ENCODE assay signal across 20 mouse cellular contexts in the genomic region with DNA sequence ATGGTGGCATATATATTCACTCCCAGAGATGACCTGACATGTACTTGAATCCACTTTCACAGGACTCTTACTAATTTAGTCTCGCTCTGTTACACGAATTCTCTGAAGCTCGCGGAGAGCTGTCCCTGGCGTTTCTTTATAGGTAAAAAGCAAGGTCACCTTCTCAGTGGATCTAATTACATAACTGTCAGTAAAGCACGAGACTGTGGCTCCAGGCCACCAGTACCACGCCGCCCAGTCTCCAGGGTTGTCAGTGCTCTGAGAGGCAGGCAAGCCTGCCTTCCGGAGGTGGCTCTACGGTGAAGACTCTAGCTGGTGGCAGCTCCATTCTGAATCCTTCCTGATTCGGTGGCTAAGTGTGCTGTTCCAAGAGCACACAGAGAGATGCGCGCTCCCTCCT. TPM values are rescaled to one million over a fixed set of nuclear protein-coding genes. Genes with fewer than 3 reads are reported as not detected.
DNase-seq lines count a peak whose midpoint lies in the region; ATAC-seq and TF ChIP-seq lines count a peak whose summit lies in the region.
"Had no signal": no experiment of that assay in that cellular context is flagged by ENCODE, and none has a peak within 500 bp of the region (broad histone marks: within the 10 kb centered on the region; RNA-seq: fewer than 3 reads in every experiment).

No protein-coding gene starts in this region.

- no peak overlapping the region for H3K4me2 ChIP-seq in kidney, embryonic 15.5 days
- H3K4me2 ChIP-seq in forebrain, embryonic 12.5 days, result no peak overlapping the region
- H3K4me2 ChIP-seq: intestine, embryonic 15.5 days; liver, embryonic 11.5 days; midbrain, embryonic 12.5 days had no signal

- no peak overlapping the region for H3K4me3 ChIP-seq in heart, embryonic 10.5 days
- no peak overlapping the region for H3K4me3 ChIP-seq in kidney, embryonic 15.5 days (replicated peaks)
- peak overlapping the region; percentile 28 for H3K4me3 ChIP-seq in testis, adult 2 months (ENCODE audit: control insufficient read depth, low read depth, low read length)
- no peak overlapping the region for H3K4me3 ChIP-seq in forebrain, embryonic 12.5 days (replicated peaks)
- H3K4me3 ChIP-seq: embryonic facial prominence, embryonic 10.5 days; intestine, embryonic 15.5 days; limb, embryonic 10.5 days; midbrain, embryonic 12.5 days had no signal

- DNase-seq in heart, adult 18-20 months, result peak; percentile 63 to 67
- no peak for DNase-seq in heart, embryonic 10.5 days (ENCODE audit: low spot score)
- DNase-seq in kidney, adult 8-10 months, result peak; percentile 53 to 62
- DNase-seq in testis, postnatal 10 days (ENCODE audit: low spot score), result no peak
- no peak for DNase-seq in cerebellum, postnatal 14 days
- DNase-seq: adrenal gland, adult 8-10 months; cerebellum, adult 11-12 months; cerebellum, postnatal 36 days; gastrocnemius, postnatal 10 days; lung, adult 2 months; lung, postnatal 36 days had no signal

- no peak overlapping the region for H3K9ac ChIP-seq in kidney, embryonic 15.5 days
- no peak overlapping the region for H3K9ac ChIP-seq in forebrain, embryonic 12.5 days
- H3K9ac ChIP-seq: intestine, embryonic 15.5 days; midbrain, embryonic 12.5 days had no signal

- no peak for ATAC-seq in kidney, embryonic 15.5 days (replicated peaks; ENCODE audit: low FRiP score)
- ATAC-seq in forebrain, embryonic 12.5 days (ENCODE audit: low FRiP score), result no peak
- ATAC-seq: forebrain, embryonic 16.5 days; intestine, embryonic 15.5 days had no signal

- H3K36me3 ChIP-seq in heart, embryonic 10.5 days, result 0 out of 2 replicates have a peak, but pooled peaks cover 2% of the 10 kb centered on the region
- no peaks in the 10 kb centered on the region for H3K36me3 ChIP-seq in kidney, embryonic 15.5 days
- no peaks in the 10 kb centered on the region for H3K36me3 ChIP-seq in testis, adult 2 months (ENCODE audit: control insufficient read depth, insufficient read depth, low read length)
- H3K36me3 ChIP-seq in forebrain, embryonic 12.5 days (replicated peaks), result no peaks in the 10 kb centered on the region
- H3K36me3 ChIP-seq: embryonic facial prominence, embryonic 10.5 days; intestine, embryonic 15.5 days; limb, embryonic 10.5 days; midbrain, embryonic 12.5 days had no signal

- H3K27ac ChIP-seq in heart, embryonic 10.5 days, result no peak overlapping the region
- H3K27ac ChIP-seq in kidney, embryonic 15.5 days, result no peak overlapping the region
- no peak overlapping the region for H3K27ac ChIP-seq in testis, adult 2 months (ENCODE audit: control insufficient read depth, insufficient read depth, low read depth, low read length)
- H3K27ac ChIP-seq in forebrain, embryonic 12.5 days, result no peak overlapping the region
- H3K27ac ChIP-seq: embryonic facial prominence, embryonic 10.5 days; intestine, embryonic 15.5 days; limb, embryonic 10.5 days; midbrain, embryonic 12.5 days had no signal

- WGBS in heart, embryonic 10.5 days, result 81% methylated on average over 13 of the region's 13 CpGs
- WGBS in kidney, embryonic 15.5 days, result 73% methylated on average over 13 of the region's 13 CpGs
- 80% methylated on average over 13 of the region's 13 CpGs for WGBS in forebrain, embryonic 12.5 days

- no peaks in the 10 kb centered on the region for H3K9me3 ChIP-seq in heart, embryonic 10.5 days
- no peaks in the 10 kb centered on the region for H3K9me3 ChIP-seq in kidney, embryonic 15.5 days (replicated peaks)
- H3K9me3 ChIP-seq in forebrain, embryonic 12.5 days, result no peaks in the 10 kb centered on the region
- H3K9me3 ChIP-seq: embryonic facial prominence, embryonic 10.5 days; intestine, embryonic 15.5 days; limb, embryonic 10.5 days had no signal

- no peak for TF ChIP-seq CTCF in testis, adult 2 months (IDR thresholded peaks at IDR 0.05; ENCODE audit: control insufficient read depth, insufficient read depth, insufficient replicate concordance, low read depth, low read length)

- peaks cover 7% of the 10 kb centered on the region; the same call in 1 of the 2 replicates for H3K4me1 ChIP-seq in heart, embryonic 10.5 days
- no peaks in the 10 kb centered on the region for H3K4me1 ChIP-seq in kidney, embryonic 15.5 days
- no peaks in the 10 kb centered on the region for H3K4me1 ChIP-seq in testis, adult 2 months (ENCODE audit: control insufficient read depth, insufficient read depth, low read length)
- peaks cover 8% of the 10 kb centered on the region for H3K4me1 ChIP-seq in forebrain, embryonic 12.5 days
- H3K4me1 ChIP-seq: intestine, embryonic 15.5 days had no signal

- H3K27me3 ChIP-seq in heart, embryonic 10.5 days (ENCODE audit: insufficient read depth, poor library complexity, severe bottlenecking), result no peaks in the 10 kb centered on the region
- no peaks in the 10 kb centered on the region for H3K27me3 ChIP-seq in kidney, embryonic 15.5 days
- H3K27me3 ChIP-seq in testis, adult 2 months (ENCODE audit: control insufficient read depth, insufficient read depth, low read length), result no peaks in the 10 kb centered on the region
- no peaks in the 10 kb centered on the region for H3K27me3 ChIP-seq in forebrain, embryonic 12.5 days
- H3K27me3 ChIP-seq: intestine, embryonic 15.5 days; midbrain, embryonic 12.5 days had no signal

- TF ChIP-seq POLR2A in testis, adult 2 months (IDR thresholded peaks at IDR 0.05; ENCODE audit: control insufficient read depth, low read depth, low read length), result no peak

RNA-seq across cellular contexts. Expression of gene Ankrd33b, which starts 43.0 kb away (rescaled TPM):
- total RNA-seq in heart, adult 18-20 months (2021), result 10 to 100 TPM; 25.4 to 31.1 TPM
- polyA plus RNA-seq in heart, embryonic 10.5 days (2016; fragmentation: Nextera tagmentation; extraction: Ambion mirVana), result 1.8 and 2.1 TPM in 2 replicates
- 6.2 and 6.5 TPM in 2 replicates for polyA plus RNA-seq in kidney, embryonic 15.5 days (2015; fragmentation: Nextera tagmentation; extraction: Ambion mirVana)
- 0.58 and 0.88 TPM in 2 replicates for polyA plus RNA-seq in testis, adult 2 months (2012; rRNA removed)
- polyA plus RNA-seq in forebrain, embryonic 12.5 days (2016; fragmentation: Nextera tagmentation; extraction: Ambion mirVana), result 0.60 and 0.70 TPM in 2 replicates

Comparison
In these comparisons a context has a peak if more than half of its experiments do, and no peak if none do; other contexts are left out.
1. DNase-seq: peak in heart, adult 18-20 months (2 of 2) and kidney, adult 8-10 months (2 of 2); none in heart, embryonic 10.5 days (single experiment), testis, postnatal 10 days (single experiment) and cerebellum, postnatal 14 days (0 of 2).